Mouse (Mus musculus) bone marrow macrophage, adult 2 months (primary cell): ENCODE measurements at regions not wholly inside any gene's neighbourhood (a gene's known extent, or its start where the extent isn't known, plus 50 kb on each side); places are given as distances from the start of the nearest gene placed in this dataset.

Experiments used
- H3K27ac ChIP-seq: 2 replicates; pipeline ENCODE4 v1.5.1; 2012; ENCODE audit warnings: low read depth, low read length; ENCODE audit not compliant: insufficient read depth
- H3K4me1 ChIP-seq: 2 replicates; pipeline ENCODE4 v1.6.1; 2012; ENCODE audit warnings: low read length; ENCODE audit not compliant: control insufficient read depth, insufficient read depth
- H3K4me3 ChIP-seq: 2 replicates; pipeline ENCODE4 v1.5.1; 2012; ENCODE audit warnings: mild to moderate bottlenecking, low read length, moderate library complexity; ENCODE audit not compliant: insufficient read depth
- CTCF ChIP-seq: IDR thresholded peaks from 2 replicates; pipeline ENCODE4 v1.5.1; 2012; ENCODE audit warnings: low read depth, mild to moderate bottlenecking, low read length, moderate library complexity
- POLR2A ChIP-seq: IDR thresholded peaks from 2 replicates; pipeline ENCODE4 v1.6.1; 2012; ENCODE audit warnings: mild to moderate bottlenecking, low read depth, low read length, borderline replicate concordance

DNA sequence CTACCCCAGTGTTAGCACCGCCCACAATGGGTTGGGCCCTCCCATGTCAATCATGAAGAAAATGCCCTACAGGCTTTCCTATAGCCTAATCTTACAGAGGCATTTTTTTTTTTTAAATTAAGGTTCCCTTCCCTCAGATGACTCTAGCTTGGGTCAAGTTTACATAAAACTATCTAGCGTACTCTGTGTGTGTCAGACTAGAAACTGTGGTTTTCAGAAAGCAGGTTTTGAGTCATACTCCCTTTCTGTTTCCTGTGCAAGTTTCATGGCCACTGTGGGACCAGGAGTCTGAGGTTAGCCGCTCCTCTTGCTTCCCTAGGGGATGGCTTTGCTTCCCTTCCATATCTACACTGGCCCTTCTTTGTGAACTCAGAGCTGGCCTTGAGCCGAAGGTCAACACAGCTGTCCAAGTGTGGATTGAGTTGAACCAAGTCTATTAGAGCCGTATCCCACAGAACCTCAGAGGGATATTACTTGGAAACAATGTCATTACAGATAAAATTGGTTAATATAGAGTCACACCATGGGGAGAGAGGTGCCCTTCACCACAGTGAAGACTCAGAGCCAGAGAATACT lies 226.1 kb upstream of the Arid1b start:
- no peak for TF ChIP-seq POLR2A
- TF ChIP-seq CTCF = no peak
- Histone ChIP-seq H3K27ac (no peak overlapping the region), H3K4me1 (no peaks in the 10 kb centered on the region), H3K4me3 (no peak overlapping the region)

DNA sequence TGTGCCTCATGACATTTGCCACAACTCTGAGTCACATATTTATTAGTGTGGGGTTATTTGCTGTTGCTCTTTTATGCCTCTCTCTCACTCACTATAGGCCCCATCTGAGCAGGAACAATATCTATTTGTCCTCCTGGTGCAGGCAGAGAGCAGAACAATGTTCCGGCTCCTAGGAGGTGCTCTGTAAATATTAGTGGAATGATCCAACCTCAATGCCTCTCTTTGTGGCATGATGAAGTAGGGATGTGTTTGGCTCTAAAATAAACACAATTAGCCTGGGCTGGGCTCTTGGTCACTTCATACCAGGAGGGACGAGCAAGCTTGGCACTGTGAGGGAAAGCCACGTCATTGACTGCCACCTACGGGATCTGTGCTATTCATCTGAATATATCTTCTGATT lies 224.8 kb upstream of the Arid1b start:
- H3K4me1 ChIP-seq = no peaks in the 10 kb centered on the region
- H3K27ac ChIP-seq = no peak overlapping the region

DNA sequence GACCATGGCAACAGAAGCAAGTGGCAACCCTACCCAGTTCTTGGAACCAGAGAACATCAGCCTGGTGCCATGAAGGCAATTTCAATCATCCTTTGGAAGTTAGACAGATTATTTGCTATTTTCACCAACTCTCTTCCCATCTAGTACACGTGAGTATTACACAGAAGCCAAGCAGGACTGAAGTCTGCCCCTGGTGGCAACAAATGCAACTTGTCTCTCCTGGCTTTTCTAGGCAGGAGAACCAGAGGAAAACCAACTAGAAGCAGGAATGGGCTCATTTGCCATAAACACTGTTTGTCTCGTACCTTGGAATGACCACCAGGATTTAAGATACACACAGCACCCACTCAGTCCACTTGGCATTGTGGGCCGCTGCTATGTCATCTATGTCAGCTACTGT lies 224.1 kb upstream of the Arid1b start:
- no peak overlapping the region for H3K27ac ChIP-seq
- no peak overlapping the region for H3K4me3 ChIP-seq
- no peaks in the 10 kb centered on the region for H3K4me1 ChIP-seq
- TF ChIP-seq POLR2A (no peak), CTCF (no peak)

More for the DNA sequence above, 224.8 kb upstream of the Arid1b start:
- TF ChIP-seq CTCF (no peak), POLR2A (no peak)
- no peak overlapping the region for H3K4me3 ChIP-seq

DNA sequence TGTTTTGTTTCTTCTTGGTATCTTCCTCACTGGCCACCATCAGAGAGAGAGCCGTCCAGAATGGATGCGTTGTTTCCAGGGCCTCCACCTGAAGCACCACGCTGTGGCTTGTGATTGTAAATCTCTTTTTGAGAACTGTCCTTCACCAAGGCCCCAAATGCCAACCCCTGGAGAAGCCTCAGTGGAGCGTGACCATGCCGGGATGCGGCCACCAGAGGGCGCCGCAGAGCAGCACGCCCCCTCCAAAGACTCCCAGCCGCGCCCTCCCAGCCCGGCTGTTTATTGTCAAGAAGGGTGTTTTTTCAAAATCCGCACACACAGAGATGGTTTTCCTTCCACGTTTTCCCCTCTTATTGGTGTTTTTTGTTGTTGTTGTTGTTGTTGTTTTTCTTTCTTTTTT lies 216.0 kb upstream of the Arid1b start:
- no peak for TF ChIP-seq POLR2A
- peak; percentile 99 for TF ChIP-seq CTCF
- H3K27ac ChIP-seq = no peak overlapping the region
- no peaks in the 10 kb centered on the region for H3K4me1 ChIP-seq
- H3K4me3 ChIP-seq = no peak overlapping the region

GRCm38 (mm10) chr17:4779017-4779416 lies 215.1 kb upstream of the Arid1b start:
- TF ChIP-seq POLR2A = no peak

GRCm38 (mm10) chr17:4781586-4781985 lies 212.5 kb upstream of the Arid1b start:
- H3K27ac ChIP-seq = no peak overlapping the region
- TF ChIP-seq POLR2A (no peak), CTCF (no peak)
- no peak overlapping the region for H3K4me3 ChIP-seq

More at GRCm38 (mm10) chr17:4779017-4779416, 215.1 kb upstream of the Arid1b start:
- no peak overlapping the region for H3K4me3 ChIP-seq
- H3K4me1 ChIP-seq = no peaks in the 10 kb centered on the region
- H3K27ac ChIP-seq = no peak overlapping the region

GRCm38 (mm10) chr17:4784296-4784695 lies 209.8 kb upstream of the Arid1b start:
- H3K27ac ChIP-seq = no peak overlapping the region
- no peak overlapping the region for H3K4me3 ChIP-seq
- peaks cover 9% of the 10 kb centered on the region for H3K4me1 ChIP-seq
- TF ChIP-seq POLR2A = no peak
- no peak for TF ChIP-seq CTCF

More at GRCm38 (mm10) chr17:4781586-4781985, 212.5 kb upstream of the Arid1b start:
- peaks cover 9% of the 10 kb centered on the region for H3K4me1 ChIP-seq

DNA sequence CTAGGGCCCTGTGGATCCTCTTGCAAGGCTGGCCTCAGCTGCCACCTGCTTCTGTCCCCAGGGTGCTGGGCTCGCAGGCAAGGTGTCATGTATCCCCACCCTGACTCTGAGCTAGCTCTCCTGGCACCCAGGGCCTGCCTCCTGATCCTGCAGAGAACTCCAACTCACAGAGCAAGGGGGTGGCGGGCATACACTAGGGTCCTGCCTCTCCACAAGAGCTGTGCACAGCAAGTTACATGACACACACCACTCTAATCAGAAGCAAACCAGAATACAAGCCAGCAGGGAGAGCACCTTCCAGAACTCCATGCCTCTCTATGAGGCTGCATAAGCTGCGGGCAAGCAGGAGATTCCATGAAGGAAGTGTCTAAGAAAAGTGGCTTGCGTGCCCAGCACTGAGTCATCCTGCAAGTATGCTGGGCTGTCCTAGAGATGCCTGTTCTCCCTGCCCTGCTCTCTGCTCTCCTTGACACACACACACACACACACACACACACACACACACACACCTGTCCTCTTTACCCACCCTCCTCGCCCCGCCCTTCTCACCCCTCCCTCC lies 208.8 kb upstream of the Arid1b start:
- Histone ChIP-seq H3K27ac (0 out of 2 replicates have a peak overlapping the region, but pooled peaks have one; percentile 1), H3K4me3 (no peak overlapping the region), H3K4me1 (peaks cover 9% of the 10 kb centered on the region)
- TF ChIP-seq CTCF (no peak), POLR2A (no peak)

GRCm38 (mm10) chr17:4786524-4786923 lies 207.6 kb upstream of the Arid1b start:
- Histone ChIP-seq H3K4me1 (peaks cover 9% of the 10 kb centered on the region), H3K4me3 (no peak overlapping the region), H3K27ac (no peak overlapping the region)
- no peak for TF ChIP-seq CTCF
- TF ChIP-seq POLR2A = no peak

DNA sequence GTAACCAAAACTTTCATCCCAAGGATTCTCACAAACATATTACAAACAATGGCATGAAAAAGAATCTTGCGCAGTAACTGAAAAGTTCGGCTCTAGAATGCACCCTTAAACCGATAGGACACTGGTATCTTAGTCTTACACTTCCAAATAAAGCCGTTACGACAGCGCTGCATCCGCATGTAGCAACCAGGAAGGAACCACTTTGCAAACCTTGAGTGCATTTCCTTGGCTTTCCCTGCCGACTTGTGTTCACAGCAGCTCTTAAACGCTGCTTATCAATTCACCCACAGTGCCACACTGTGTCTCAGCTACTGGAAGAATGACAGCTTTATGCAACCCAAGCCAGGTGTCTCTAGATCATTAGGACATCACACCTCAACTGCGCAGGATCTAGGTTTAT lies 202.3 kb upstream of the Arid1b start:
- Histone ChIP-seq H3K4me3 (no peak overlapping the region), H3K4me1 (no peaks in the 10 kb centered on the region), H3K27ac (no peak overlapping the region)
- TF ChIP-seq CTCF (no peak), POLR2A (no peak)
